Mouse (Mus musculus): ENCODE data around the gene Haspin.

Haspin gene

DNA sequence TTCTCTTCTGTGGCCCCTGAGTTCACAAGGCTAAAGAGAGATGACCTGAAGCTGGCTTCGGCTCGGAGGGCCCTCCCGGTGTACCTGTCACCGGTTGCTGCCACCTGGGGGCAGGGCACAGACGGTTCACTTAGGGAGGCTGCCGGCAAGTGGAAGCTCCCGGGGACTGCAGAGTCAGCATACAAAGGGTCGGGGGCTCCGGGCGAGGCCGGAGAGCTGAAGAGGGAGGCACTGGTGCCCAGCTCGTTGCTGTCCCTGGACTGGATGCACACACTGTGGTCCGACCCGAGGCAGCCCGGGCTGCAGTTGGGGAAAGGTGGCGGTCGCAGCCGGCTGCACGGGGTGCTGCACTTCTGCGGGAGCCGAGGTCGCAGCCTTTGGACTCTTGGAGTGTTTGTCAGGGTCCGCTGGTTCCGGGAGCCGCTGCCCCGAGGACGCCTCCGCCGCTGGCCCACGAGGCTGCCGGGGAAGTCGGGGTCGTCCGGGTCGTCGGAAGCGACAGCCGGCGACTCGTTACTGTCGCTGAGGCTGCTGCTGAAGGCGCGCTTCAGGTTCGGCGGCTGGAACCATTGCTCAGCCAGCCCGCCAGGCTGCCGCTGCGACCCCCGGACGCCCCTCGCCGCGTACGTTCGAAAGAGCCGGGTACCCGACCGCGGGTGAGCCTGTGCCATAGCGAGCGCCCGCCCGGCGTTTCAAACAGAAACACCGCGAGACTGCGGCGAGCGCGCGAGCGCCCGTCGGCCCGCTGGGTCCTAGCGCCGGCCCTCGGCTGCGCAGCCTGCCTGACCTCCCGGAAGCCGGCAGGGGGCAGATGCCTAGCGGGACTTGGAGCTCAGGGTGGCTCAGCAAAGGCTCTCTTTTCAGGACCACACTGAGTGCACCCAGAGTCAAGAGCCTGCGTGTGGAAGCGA, at the start of gene Haspin:
TSS of gene Haspin (minus strand) at position 704 of the 911 bp plus-strand sequence.
- DNase-seq (ENCODE audit: low read depth, low spot score), result peak; percentile 66

DNA sequence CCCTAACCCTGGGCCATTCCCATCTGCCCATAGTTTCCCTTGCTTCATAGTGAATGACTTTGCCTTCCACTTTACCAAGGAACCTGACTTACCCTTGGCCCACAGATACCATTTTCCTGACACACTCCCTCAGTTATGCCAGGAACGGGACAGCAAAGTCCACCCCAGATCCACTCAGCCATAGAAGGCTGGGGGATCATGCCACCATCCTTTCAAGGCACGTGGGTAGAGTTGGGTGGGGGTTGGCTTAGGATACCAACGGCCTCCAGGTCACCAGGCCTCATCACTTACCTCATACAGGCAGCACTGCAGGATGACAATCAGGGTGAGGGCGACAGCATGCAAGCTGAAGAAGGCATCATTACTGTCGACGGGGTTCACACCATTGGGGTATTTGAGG, 49.1 kb upstream of the Haspin start:
- DNase-seq (ENCODE audit: low read depth, low spot score), result no peak

- no peak for DNase-seq (ENCODE audit: low read depth, low spot score)
Observed at GRCm38 (mm10) chr11:73185872-73186615, 48.0 kb upstream of the Haspin start.

DNA sequence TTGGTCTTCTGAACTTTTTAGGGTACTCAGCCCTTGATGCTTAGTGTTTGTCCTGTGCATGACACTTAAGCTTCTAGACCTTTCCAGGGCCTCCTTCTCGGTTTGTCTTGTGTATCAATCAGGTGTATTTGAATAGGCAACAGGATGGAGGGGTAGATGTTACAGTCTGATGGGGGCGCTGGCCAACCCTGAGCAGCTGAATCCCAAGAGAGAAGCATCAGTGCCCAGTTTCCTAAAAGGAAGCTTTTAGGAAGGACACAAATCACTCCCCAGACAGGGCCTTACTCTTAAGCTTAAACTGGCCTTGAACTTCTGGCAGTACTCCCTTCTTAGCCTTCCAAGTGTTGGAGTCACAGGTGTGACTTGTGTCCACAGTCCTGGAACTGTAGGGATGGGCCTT, 39.8 kb upstream of the Haspin start:
- no peak for DNase-seq (ENCODE audit: low read depth, low spot score)

- DNase-seq (ENCODE audit: low read depth, low spot score), result no peak
Observed at GRCm38 (mm10) chr11:73177509-73177875, 39.4 kb upstream of the Haspin start.

DNA sequence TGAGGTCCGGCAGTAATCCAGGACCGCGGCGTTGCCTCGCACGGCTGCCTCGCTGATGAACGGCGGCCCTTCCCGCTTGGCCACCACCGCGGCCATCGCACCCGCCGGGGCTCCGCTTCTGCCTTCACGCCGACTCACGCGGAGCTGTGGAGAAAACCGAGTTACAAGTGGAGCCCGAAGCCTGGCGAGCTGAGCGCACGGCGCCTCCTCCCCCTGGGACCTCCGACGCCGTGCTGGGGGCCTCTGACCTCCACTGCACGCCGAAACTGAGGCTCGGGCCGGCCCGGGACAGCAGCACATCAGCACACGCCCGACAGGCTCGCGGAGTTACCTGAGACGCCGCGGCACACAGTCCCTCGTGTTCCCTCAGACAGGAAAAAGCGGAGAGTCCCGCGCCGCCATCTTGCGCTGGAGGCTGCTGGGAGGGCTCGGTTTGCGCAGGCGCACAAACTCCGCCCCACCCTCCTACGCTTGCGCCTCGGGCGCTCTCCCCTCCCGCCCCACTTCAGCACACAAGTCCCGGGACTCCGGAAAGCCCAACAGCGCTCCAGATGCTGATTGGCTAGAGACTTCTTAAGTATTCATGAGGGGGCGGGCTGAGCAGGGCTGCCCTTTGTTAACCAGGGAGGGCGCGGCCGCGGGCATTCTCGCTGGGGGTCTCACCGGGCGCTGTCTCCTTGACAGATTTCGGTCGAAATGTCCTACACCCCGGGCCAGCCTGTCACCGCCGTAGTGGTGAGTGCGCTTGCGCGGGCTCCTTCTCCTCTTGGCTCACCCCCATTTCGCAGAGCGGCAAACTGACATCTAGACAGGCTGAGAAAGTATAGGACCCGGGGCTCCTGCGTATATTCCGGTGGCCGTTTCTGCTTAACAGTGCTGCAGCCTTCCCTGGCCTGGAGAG, 38.8 kb upstream of the Haspin start, which contains the start of the genes Emc6 and Tax1bp3:
TSS of gene Emc6 (minus strand) at position 430 of the 901 bp plus-strand sequence.
TSS of gene Tax1bp3 (plus strand) at position 476 of the 901 bp plus-strand sequence.
- DNase-seq (ENCODE audit: low read depth, low spot score), result peak; percentile 96

DNA sequence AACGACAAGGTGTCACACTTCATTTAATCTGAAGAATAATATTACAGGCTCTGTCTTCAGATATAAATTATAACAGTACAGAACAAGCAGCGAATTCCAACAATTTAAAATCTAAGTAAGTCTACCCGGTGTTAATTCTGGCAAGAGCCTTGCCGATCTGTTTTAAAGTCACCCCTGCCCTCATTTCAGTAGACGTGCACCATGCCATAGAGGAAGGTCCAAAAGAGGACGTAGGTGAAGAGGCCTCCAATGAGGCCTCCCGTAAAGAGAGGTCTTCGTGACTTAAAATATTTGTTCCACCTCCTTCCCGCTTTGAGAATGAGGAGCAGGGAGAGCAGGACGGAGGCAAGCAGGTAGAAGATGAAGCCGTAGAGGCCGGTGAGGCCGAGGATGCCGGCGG, 38.1 kb upstream of the Haspin start:
- DNase-seq (ENCODE audit: low read depth, low spot score), result no peak

DNA sequence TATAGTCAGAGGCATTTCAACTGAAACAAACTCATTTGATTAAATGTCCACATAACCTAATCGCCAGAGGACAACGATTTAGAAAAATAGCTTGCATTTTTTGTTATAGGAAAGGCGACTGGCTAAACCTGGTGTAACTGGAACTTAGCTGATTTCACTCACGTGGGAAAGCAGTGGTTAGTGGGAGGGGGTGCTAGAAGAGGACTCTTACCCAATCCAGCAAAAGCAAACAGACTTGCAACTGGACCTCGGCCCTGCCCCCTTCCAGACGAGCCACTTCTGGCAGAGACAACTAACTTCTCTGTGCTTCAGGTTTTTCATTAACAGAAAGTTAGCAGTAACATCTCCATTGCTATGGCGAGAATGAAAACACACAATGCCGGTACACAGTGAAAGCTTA, 37.5 kb upstream of the Haspin start:
- no peak for DNase-seq (ENCODE audit: low read depth, low spot score)

DNA sequence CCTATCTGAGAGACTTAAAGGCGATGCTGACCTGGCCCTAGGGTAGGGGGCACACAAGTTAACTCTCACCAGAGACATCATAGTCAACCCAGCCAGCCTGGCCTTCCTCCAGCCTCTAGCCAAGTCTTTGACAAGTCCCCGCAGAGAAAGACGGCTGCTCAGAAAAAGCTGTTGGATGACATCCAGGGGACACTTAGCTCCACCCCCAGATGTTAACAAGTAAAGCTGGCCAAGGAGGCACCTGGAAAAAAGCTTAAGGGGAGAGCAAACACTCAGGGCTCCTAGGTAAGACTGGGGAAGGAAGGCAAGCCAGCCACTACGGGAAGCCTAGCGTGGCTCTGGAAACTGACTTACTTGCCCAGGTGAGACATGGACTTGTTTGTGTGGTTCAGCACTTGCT, 34.1 kb upstream of the Haspin start:
- no peak for DNase-seq (ENCODE audit: low read depth, low spot score)

DNA sequence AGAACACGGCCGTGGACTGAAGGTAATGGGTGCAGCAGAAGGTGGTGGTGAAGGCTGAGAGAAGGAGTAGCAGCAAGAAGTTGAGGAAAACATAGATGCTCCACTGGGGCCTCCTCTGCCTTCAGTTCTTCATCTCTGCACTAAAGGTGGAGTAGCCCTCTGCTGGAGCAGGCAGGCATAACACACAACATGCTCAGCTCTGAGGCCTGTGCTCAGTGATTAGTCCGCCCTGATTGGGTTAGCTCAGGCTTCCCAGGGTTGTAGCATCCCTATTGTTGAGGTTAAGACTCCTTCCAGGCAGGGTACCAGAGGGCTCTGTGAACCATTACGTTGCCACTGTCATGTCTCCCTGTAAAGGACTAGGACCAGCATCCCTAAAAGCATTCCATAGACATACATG, 31.1 kb upstream of the Haspin start:
- no peak for DNase-seq (ENCODE audit: low read depth, low spot score)

GRCm38 (mm10) chr11:73168576-73168975, 30.5 kb upstream of the Haspin start:
- no peak for DNase-seq (ENCODE audit: low read depth, low spot score)

GRCm38 (mm10) chr11:73168071-73168470, 30.0 kb upstream of the Haspin start:
- DNase-seq (ENCODE audit: low read depth, low spot score), result no peak

DNA sequence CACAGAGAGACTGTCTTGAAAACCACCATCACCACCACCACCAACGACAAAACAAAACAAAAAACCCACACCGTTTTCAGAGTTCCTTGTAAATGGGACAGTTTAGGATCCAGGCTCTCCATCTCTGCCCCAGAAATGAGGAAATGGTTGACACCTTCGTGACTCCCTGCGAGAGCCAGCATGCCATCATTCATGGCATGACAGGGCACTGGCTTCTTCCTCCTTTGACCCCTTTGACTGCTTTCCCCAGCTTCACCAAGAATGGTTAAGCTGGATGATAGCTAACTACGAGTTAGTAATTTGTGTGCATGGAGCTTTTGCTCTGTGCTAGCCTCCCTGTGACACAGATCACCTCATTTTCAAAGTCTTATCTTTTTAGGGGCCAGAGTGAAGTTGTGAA, 24.2 kb upstream of the Haspin start:
- no peak for DNase-seq (ENCODE audit: low read depth, low spot score)

DNA sequence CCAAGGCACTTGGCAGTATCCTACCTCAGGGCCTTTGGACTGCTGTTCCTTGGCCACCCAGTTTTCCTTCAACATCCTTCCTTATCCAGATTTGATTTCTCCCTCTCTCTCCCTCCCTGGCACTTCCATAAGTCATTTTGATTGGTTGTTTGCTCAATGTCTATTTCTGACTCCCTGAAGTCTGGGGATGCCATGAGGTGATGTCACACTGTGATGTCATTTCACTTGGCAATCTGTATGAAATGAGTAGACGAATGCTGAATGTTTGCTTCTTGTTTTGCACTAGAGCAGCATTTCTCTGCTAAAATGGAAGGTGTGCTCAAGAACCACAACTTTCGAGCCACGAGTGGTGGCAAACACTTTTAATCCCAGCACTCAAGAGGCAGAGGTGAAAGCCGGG, 23.5 kb upstream of the Haspin start:
- DNase-seq (ENCODE audit: low read depth, low spot score), result no peak

DNA sequence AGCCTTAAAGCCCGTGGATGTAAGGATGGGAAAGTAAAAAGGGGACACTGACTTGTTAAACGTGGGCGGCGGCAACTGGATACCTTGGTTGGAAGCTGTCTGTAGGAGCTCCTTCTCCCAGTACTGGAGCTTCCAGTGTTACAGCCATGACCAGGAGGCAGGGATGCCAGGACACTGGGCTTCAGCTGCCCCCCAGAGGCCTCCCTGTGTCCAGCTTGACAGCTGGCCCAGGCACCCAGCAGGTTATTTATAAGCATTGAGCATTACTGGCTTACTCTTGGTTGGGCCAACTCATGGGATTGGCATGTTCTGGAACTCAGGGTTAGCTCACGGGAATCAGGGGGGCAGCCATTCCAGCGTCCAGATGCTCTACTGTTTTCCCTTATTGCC, 22.7 kb upstream of the Haspin start:
- no peak for DNase-seq (ENCODE audit: low read depth, low spot score)

- DNase-seq (ENCODE audit: low read depth, low spot score), result no peak
Observed at GRCm38 (mm10) chr11:73159957-73160810, 22.1 kb upstream of the Haspin start, which contains the start of gene P2rx5. Gene P2rx5 (plus strand): TSS chr11:73160421.

GRCm38 (mm10) chr11:73155071-73155470, 17.0 kb upstream of the Haspin start:
- no peak for DNase-seq (ENCODE audit: low read depth, low spot score)

GRCm38 (mm10) chr11:73148209-73148608, 10.1 kb upstream of the Haspin start:
- no peak for DNase-seq (ENCODE audit: low read depth, low spot score)

GRCm38 (mm10) chr11:73146975-73147365, 8.9 kb upstream of the Haspin start:
- no peak for DNase-seq (ENCODE audit: low read depth, low spot score)
